Mouse (Mus musculus): ENCODE results near the gene Ifi35. TPM values are rescaled to one million over a fixed set of nuclear protein-coding genes. Genes with fewer than 3 reads are reported as not detected.
"Not testable (repeated sequence)": the region's sequence is repeated elsewhere in the genome, so short reads cannot be mapped to it uniquely, and the experiment has no call there.

The Ifi35 gene
- polyA plus RNA-seq, 1 experiment from 2014 or later: 31.9 TPM

- no peak overlapping the region for H3K4me2 ChIP-seq (ENCODE audit: low read depth, low read length)
- no peaks in the 10 kb centered on the region for H3K9me3 ChIP-seq (replicated peaks; ENCODE audit: control insufficient read depth, low read length)
- WGBS: 38% methylated on average over 7 of the region's 7 CpGs
- no peak overlapping the region for H3K9ac ChIP-seq (ENCODE audit: low read length)
- H3K4me3 ChIP-seq (ENCODE audit: low read length): no peak overlapping the region
- ATAC-seq (replicated peaks; ENCODE audit: extremely low read depth, insufficient read depth, low FRiP score): no peak
- H3K27ac ChIP-seq (ENCODE audit: low read length): no peak overlapping the region
- no peaks in the 10 kb centered on the region for H3K36me3 ChIP-seq (ENCODE audit: control insufficient read depth, insufficient read depth)
- no peaks in the 10 kb centered on the region for H3K27me3 ChIP-seq (ENCODE audit: control insufficient read depth, insufficient read depth, low read length)
- peaks cover 15% of the 10 kb centered on the region for H3K4me1 ChIP-seq (ENCODE audit: control insufficient read depth, insufficient read depth, low read length)
Observed at GRCm38 (mm10) chr11:101470206-101470605, 22.0 kb downstream of the Ifi35 start.

- Histone ChIP-seq H3K27me3 (ENCODE audit: control insufficient read depth, insufficient read depth, low read length) (no peaks in the 10 kb centered on the region), H3K9me3 (replicated peaks; ENCODE audit: control insufficient read depth, low read length) (no peaks in the 10 kb centered on the region), H3K4me3 (ENCODE audit: low read length) (no peak overlapping the region), H3K4me1 (ENCODE audit: control insufficient read depth, insufficient read depth, low read length) (peaks cover 10% of the 10 kb centered on the region), H3K9ac (ENCODE audit: low read length) (no peak overlapping the region), H3K27ac (ENCODE audit: low read length) (no peak overlapping the region), H3K4me2 (ENCODE audit: low read depth, low read length) (no peak overlapping the region), H3K36me3 (ENCODE audit: control insufficient read depth, insufficient read depth) (no peaks in the 10 kb centered on the region)
- no peak for ATAC-seq (replicated peaks; ENCODE audit: extremely low read depth, insufficient read depth, low FRiP score)
- WGBS: 51% methylated on average over 3 of the region's 3 CpGs
Observed at GRCm38 (mm10) chr11:101471926-101472325, 23.7 kb downstream of the Ifi35 start.

GRCm38 (mm10) chr11:101472336-101472735 is 24.1 kb downstream of the Ifi35 start:
- H3K9ac ChIP-seq (ENCODE audit: low read length): no peak overlapping the region
- no peak overlapping the region for H3K4me3 ChIP-seq (ENCODE audit: low read length)
- no peaks in the 10 kb centered on the region for H3K27me3 ChIP-seq (ENCODE audit: control insufficient read depth, insufficient read depth, low read length)
- H3K4me2 ChIP-seq (ENCODE audit: low read depth, low read length): no peak overlapping the region
- 37% methylated on average over 7 of the region's 7 CpGs for WGBS
- no peaks in the 10 kb centered on the region for H3K36me3 ChIP-seq (ENCODE audit: control insufficient read depth, insufficient read depth)
- no peak for ATAC-seq (replicated peaks; ENCODE audit: extremely low read depth, insufficient read depth, low FRiP score)
- H3K9me3 ChIP-seq (replicated peaks; ENCODE audit: control insufficient read depth, low read length): no peaks in the 10 kb centered on the region
- H3K27ac ChIP-seq (ENCODE audit: low read length): no peak overlapping the region
- H3K4me1 ChIP-seq (ENCODE audit: control insufficient read depth, insufficient read depth, low read length): peaks cover 6% of the 10 kb centered on the region

- not testable (repeated sequence) for H3K9me3 ChIP-seq (replicated peaks; ENCODE audit: control insufficient read depth, low read length); H3K36me3 ChIP-seq (ENCODE audit: control insufficient read depth, insufficient read depth); H3K4me2 ChIP-seq (ENCODE audit: low read depth, low read length); H3K4me1 ChIP-seq (ENCODE audit: control insufficient read depth, insufficient read depth, low read length); H3K27me3 ChIP-seq (ENCODE audit: control insufficient read depth, insufficient read depth, low read length); H3K27ac ChIP-seq (ENCODE audit: low read length); H3K9ac ChIP-seq (ENCODE audit: low read length); ATAC-seq (replicated peaks; ENCODE audit: extremely low read depth, insufficient read depth, low FRiP score); H3K4me3 ChIP-seq (ENCODE audit: low read length)
- 74% methylated on average over 1 of the region's 1 CpGs for WGBS
Observed at GRCm38 (mm10) chr11:101473686-101474085, 25.5 kb downstream of the Ifi35 start.

GRCm38 (mm10) chr11:101474298-101474697 is 26.1 kb downstream of the Ifi35 start:
- ATAC-seq (replicated peaks; ENCODE audit: extremely low read depth, insufficient read depth, low FRiP score): no peak
- Histone ChIP-seq H3K4me1 (ENCODE audit: control insufficient read depth, insufficient read depth, low read length) (peaks cover 6% of the 10 kb centered on the region), H3K36me3 (ENCODE audit: control insufficient read depth, insufficient read depth) (no peaks in the 10 kb centered on the region), H3K4me3 (ENCODE audit: low read length) (no peak overlapping the region), H3K9ac (ENCODE audit: low read length) (no peak overlapping the region), H3K9me3 (replicated peaks; ENCODE audit: control insufficient read depth, low read length) (no peaks in the 10 kb centered on the region), H3K4me2 (ENCODE audit: low read depth, low read length) (no peak overlapping the region), H3K27ac (ENCODE audit: low read length) (no peak overlapping the region), H3K27me3 (ENCODE audit: control insufficient read depth, insufficient read depth, low read length) (no peaks in the 10 kb centered on the region)
- 55% methylated on average over 5 of the region's 5 CpGs for WGBS

GRCm38 (mm10) chr11:101476361-101476760 is 28.2 kb downstream of the Ifi35 start:
- H3K36me3 ChIP-seq (ENCODE audit: control insufficient read depth, insufficient read depth); H3K27ac ChIP-seq (ENCODE audit: low read length); H3K9ac ChIP-seq (ENCODE audit: low read length); H3K27me3 ChIP-seq (ENCODE audit: control insufficient read depth, insufficient read depth, low read length); H3K9me3 ChIP-seq (replicated peaks; ENCODE audit: control insufficient read depth, low read length); ATAC-seq (replicated peaks; ENCODE audit: extremely low read depth, insufficient read depth, low FRiP score); H3K4me3 ChIP-seq (ENCODE audit: low read length); H3K4me2 ChIP-seq (ENCODE audit: low read depth, low read length): not testable (repeated sequence)
- H3K4me1 ChIP-seq (ENCODE audit: control insufficient read depth, insufficient read depth, low read length): peaks cover 14% of the 10 kb centered on the region
- WGBS: 81% methylated on average over 4 of the region's 4 CpGs

GRCm38 (mm10) chr11:101477194-101477551 is 29.0 kb downstream of the Ifi35 start:
- no peak overlapping the region for H3K4me3 ChIP-seq (ENCODE audit: low read length)
- H3K9ac ChIP-seq (ENCODE audit: low read length): no peak overlapping the region
- no peaks in the 10 kb centered on the region for H3K9me3 ChIP-seq (replicated peaks; ENCODE audit: control insufficient read depth, low read length)
- H3K36me3 ChIP-seq (ENCODE audit: control insufficient read depth, insufficient read depth): no peaks in the 10 kb centered on the region
- no peaks in the 10 kb centered on the region for H3K27me3 ChIP-seq (ENCODE audit: control insufficient read depth, insufficient read depth, low read length)
- peaks cover 16% of the 10 kb centered on the region for H3K4me1 ChIP-seq (ENCODE audit: control insufficient read depth, insufficient read depth, low read length)
- H3K4me2 ChIP-seq (ENCODE audit: low read depth, low read length): no peak overlapping the region
- no peak overlapping the region for H3K27ac ChIP-seq (ENCODE audit: low read length)
- no peak for ATAC-seq (replicated peaks; ENCODE audit: extremely low read depth, insufficient read depth, low FRiP score)
- WGBS: 43% methylated on average over 4 of the region's 4 CpGs

GRCm38 (mm10) chr11:101477552-101478211 is 29.5 kb downstream of the Ifi35 start:
- no peak overlapping the region for H3K9ac ChIP-seq (ENCODE audit: low read length)
- no peaks in the 10 kb centered on the region for H3K9me3 ChIP-seq (replicated peaks; ENCODE audit: control insufficient read depth, low read length)
- 68% methylated on average over 10 of the region's 10 CpGs for WGBS
- H3K36me3 ChIP-seq (ENCODE audit: control insufficient read depth, insufficient read depth): no peaks in the 10 kb centered on the region
- no peak overlapping the region for H3K4me3 ChIP-seq (ENCODE audit: low read length)
- H3K4me2 ChIP-seq (ENCODE audit: low read depth, low read length): no peak overlapping the region
- H3K4me1 ChIP-seq (ENCODE audit: control insufficient read depth, insufficient read depth, low read length): peaks cover 16% of the 10 kb centered on the region
- no peak overlapping the region for H3K27ac ChIP-seq (ENCODE audit: low read length)
- no peaks in the 10 kb centered on the region for H3K27me3 ChIP-seq (ENCODE audit: control insufficient read depth, insufficient read depth, low read length)
- no peak for ATAC-seq (replicated peaks; ENCODE audit: extremely low read depth, insufficient read depth, low FRiP score)

GRCm38 (mm10) chr11:101479171-101479635 is 31.0 kb downstream of the Ifi35 start:
- Histone ChIP-seq H3K4me1 (ENCODE audit: control insufficient read depth, insufficient read depth, low read length) (peaks cover 16% of the 10 kb centered on the region), H3K27ac (ENCODE audit: low read length) (no peak overlapping the region), H3K36me3 (ENCODE audit: control insufficient read depth, insufficient read depth) (no peaks in the 10 kb centered on the region), H3K4me3 (ENCODE audit: low read length) (peak overlapping the region; percentile 29), H3K4me2 (ENCODE audit: low read depth, low read length) (peak overlapping the region; percentile 58), H3K27me3 (ENCODE audit: control insufficient read depth, insufficient read depth, low read length) (no peaks in the 10 kb centered on the region), H3K9me3 (replicated peaks; ENCODE audit: control insufficient read depth, low read length) (no peaks in the 10 kb centered on the region), H3K9ac (ENCODE audit: low read length) (peak overlapping the region; percentile 51)
- ATAC-seq (replicated peaks; ENCODE audit: extremely low read depth, insufficient read depth, low FRiP score): no peak
- 14% methylated on average over 18 of the region's 18 CpGs for WGBS

Measured in heart, embryonic 16.5 days (tissue).